Mouse (Mus musculus) thymus, adult 2 months (tissue): Measurements from ENCODE around the gene Zdhhc6. TPM values are rescaled to one million over a fixed set of nuclear protein-coding genes. Genes with fewer than 3 reads are reported as not detected.
A peak's percentile ranks its signal among the peaks of the same experiment; 100 is the strongest.

ENCODE experiments used
- DNase-seq: peaks from one replicate; pipeline ENCODE4 v3.0.0; 2021
- H3K27ac ChIP-seq: fragments of 200-500 bp; 2 replicates; pipeline ENCODE4 v1.5.1; 2012; ENCODE audit warnings: low read length, control low read depth; ENCODE audit not compliant: control insufficient read depth, insufficient read depth
- H3K27me3 ChIP-seq: fragments of 200-500 bp; 2 replicates; pipeline ENCODE4 v1.6.1; 2012; ENCODE audit warnings: mild to moderate bottlenecking, low read length, moderate library complexity, mixed read lengths; ENCODE audit not compliant: control insufficient read depth, insufficient read depth
- H3K36me3 ChIP-seq: fragments of 200-500 bp; 2 replicates; pipeline ENCODE4 v1.6.1; 2012; ENCODE audit warnings: mild to moderate bottlenecking, low read length, moderate library complexity; ENCODE audit not compliant: control insufficient read depth, insufficient read depth
- H3K4me1 ChIP-seq: fragments of 200-500 bp; replicated peaks from 2 replicates; pipeline ENCODE4 v1.6.1; 2012; ENCODE audit warnings: low read length; ENCODE audit not compliant: control insufficient read depth, insufficient read depth
- H3K4me3 ChIP-seq: fragments of 200-500 bp; 2 replicates; pipeline ENCODE4 v1.5.1; 2012; ENCODE audit warnings: mild to moderate bottlenecking, low read length, control low read depth, moderate library complexity; ENCODE audit not compliant: control insufficient read depth, insufficient read depth
- CTCF ChIP-seq: fragments of 200-500 bp; IDR thresholded peaks from 2 replicates; pipeline ENCODE4 v1.5.1; 2012; ENCODE audit warnings: mild to moderate bottlenecking, control low read depth, low read length, moderate library complexity, borderline replicate concordance; ENCODE audit not compliant: control insufficient read depth, poor library complexity, insufficient read depth; ENCODE audit errors: extremely low read depth
- POLR2A ChIP-seq: fragments of 200-500 bp; IDR thresholded peaks from 2 replicates; pipeline ENCODE4 v1.6.1; 2012; ENCODE audit warnings: mild to moderate bottlenecking, low read length, control low read depth, moderate library complexity; ENCODE audit not compliant: control insufficient read depth, poor library complexity, insufficient read depth; ENCODE audit errors: extremely low read depth
- WGBS: fragments of 180-500 bp; shearing (Covaris S2); methylation state at CpG from one replicate; pipeline ENCODE4 v1.1.7; 2018; 5-methylcytosine and 5-hydroxymethylcytosine counted together
- polyA plus RNA-seq: library from polyadenylated mRNA; depleted of rRNA; stranded (reverse); fragments of >200 nt; gene quantifications from 2 replicates; pipeline ENCODE4 v1.2.3, GENCODE M21; 2012

Zdhhc6 gene
- polyA plus RNA-seq, 1 experiment = 11.4 TPM

- DNase-seq = no peak
- 94% methylated on average over 6 of the region's 6 CpGs for WGBS
- H3K27me3 ChIP-seq = no peaks in the 10 kb centered on the region
- TF ChIP-seq POLR2A (no peak), CTCF (no peak)
- no peak overlapping the region for H3K27ac ChIP-seq
- H3K4me1 ChIP-seq = no peaks in the 10 kb centered on the region
- H3K4me3 ChIP-seq = no peak overlapping the region
- no peaks in the 10 kb centered on the region for H3K36me3 ChIP-seq
Measured at GRCm38 (mm10) chr19:55340521-55340920, 24.7 kb upstream of the Zdhhc6 start.

DNA sequence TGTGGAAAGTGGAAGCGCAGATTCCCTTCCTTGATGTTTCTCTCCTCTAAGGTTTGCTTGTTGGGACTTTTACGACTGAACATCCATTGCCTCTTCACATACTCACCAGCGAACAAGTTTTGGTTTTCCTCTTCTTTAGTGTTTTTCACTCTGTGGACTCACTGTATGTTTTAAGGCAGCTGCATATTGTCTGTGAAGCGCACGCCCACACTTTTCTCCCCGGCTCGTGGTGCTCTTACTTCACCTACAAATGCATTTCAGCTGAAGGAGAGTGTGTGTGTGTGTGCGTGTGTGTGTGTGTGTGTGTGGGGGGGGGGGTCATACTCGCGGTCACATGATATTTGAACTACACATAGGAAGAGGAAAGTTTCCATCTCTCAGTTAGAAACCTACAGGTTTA, 21.8 kb upstream of the Zdhhc6 start:
- DNase-seq = no peak
- Histone ChIP-seq H3K27me3 (no peaks in the 10 kb centered on the region), H3K36me3 (no peaks in the 10 kb centered on the region), H3K27ac (no peak overlapping the region), H3K4me3 (no peak overlapping the region), H3K4me1 (no peaks in the 10 kb centered on the region)
- 91% methylated on average over 10 of the region's 10 CpGs for WGBS
- TF ChIP-seq CTCF = no peak
- TF ChIP-seq POLR2A = no peak

- 94% methylated on average over 9 of the region's 9 CpGs for WGBS
- Histone ChIP-seq H3K27me3 (no peaks in the 10 kb centered on the region), H3K4me3 (no peak overlapping the region), H3K4me1 (no peaks in the 10 kb centered on the region), H3K27ac (no peak overlapping the region), H3K36me3 (no peaks in the 10 kb centered on the region)
- DNase-seq = no peak
- TF ChIP-seq CTCF (no peak), POLR2A (no peak)
Measured at GRCm38 (mm10) chr19:55337066-55337465, 21.2 kb upstream of the Zdhhc6 start.

DNA sequence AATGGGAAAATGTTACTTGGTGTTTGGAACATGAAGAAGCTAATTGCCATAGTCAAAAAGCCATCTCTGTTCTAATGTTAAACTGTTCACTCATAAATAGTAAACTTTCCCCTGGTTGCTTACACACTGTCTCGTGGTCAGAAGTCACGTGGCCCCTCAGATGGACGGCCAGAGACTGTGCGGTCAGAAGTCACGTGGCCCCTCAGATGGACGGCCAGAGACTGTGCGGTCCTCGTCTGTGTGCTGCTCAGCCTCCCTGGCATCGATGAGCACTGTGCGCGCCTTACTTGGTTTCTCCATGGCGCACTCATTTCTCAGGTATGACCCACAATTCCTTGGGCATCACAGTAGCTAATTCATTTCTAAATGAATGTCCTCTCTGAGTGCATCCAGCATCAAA, 20.6 kb upstream of the Zdhhc6 start:
- Histone ChIP-seq H3K4me1 (no peaks in the 10 kb centered on the region), H3K27ac (no peak overlapping the region), H3K4me3 (no peak overlapping the region), H3K36me3 (no peaks in the 10 kb centered on the region), H3K27me3 (no peaks in the 10 kb centered on the region)
- TF ChIP-seq POLR2A (no peak), CTCF (no peak)
- DNase-seq = no peak
- 93% methylated on average over 12 of the region's 12 CpGs for WGBS

- Histone ChIP-seq H3K36me3 (no peaks in the 10 kb centered on the region), H3K4me1 (no peaks in the 10 kb centered on the region), H3K27ac (no peak overlapping the region), H3K27me3 (no peaks in the 10 kb centered on the region), H3K4me3 (no peak overlapping the region)
- WGBS = 94% methylated on average over 1 of the region's 1 CpGs
- TF ChIP-seq POLR2A (no peak), CTCF (no peak)
- DNase-seq = no peak
Measured at GRCm38 (mm10) chr19:55335881-55336280, 20.0 kb upstream of the Zdhhc6 start.

GRCm38 (mm10) chr19:55332641-55333268, 16.9 kb upstream of the Zdhhc6 start:
- Histone ChIP-seq H3K36me3 (peaks cover 10% of the 10 kb centered on the region; the same call in 1 of the 2 replicates), H3K27me3 (no peaks in the 10 kb centered on the region), H3K4me1 (no peaks in the 10 kb centered on the region), H3K27ac (no peak overlapping the region), H3K4me3 (no peak overlapping the region)
- DNase-seq = peak; percentile 64
- 97% methylated on average over 8 of the region's 8 CpGs for WGBS
- no peak for TF ChIP-seq POLR2A
- TF ChIP-seq CTCF = 0 out of 2 replicates have a peak, but pooled peaks have one; percentile 44

GRCm38 (mm10) chr19:55331776-55332175, 15.9 kb upstream of the Zdhhc6 start:
- 92% methylated on average over 5 of the region's 5 CpGs for WGBS
- Histone ChIP-seq H3K36me3 (peaks cover 10% of the 10 kb centered on the region; the same call in 1 of the 2 replicates), H3K4me1 (no peaks in the 10 kb centered on the region), H3K4me3 (no peak overlapping the region), H3K27me3 (no peaks in the 10 kb centered on the region), H3K27ac (no peak overlapping the region)
- TF ChIP-seq CTCF = no peak
- no peak for TF ChIP-seq POLR2A
- no peak for DNase-seq
